Mouse (Mus musculus) layer of hippocampus, postnatal 14 days (tissue): ENCODE measurements around the gene Fblim1. TPM values are rescaled to one million over a fixed set of nuclear protein-coding genes. Genes with fewer than 3 reads are reported as not detected.

Source experiments
- DNase-seq, 2 experiments: peaks; one replicate each; pipeline ENCODE4 v3.0.0; 2021 to 2022; ENCODE audit warnings: low spot score in 2 of 2, mixed read lengths in 1 of 2
- total RNA-seq, 2 experiments: library from RNA; stranded (reverse); gene quantifications; 2 replicates each; pipeline ENCODE4 v1.2.3; 2021

Fblim1 gene
- total RNA-seq, 2 experiments from 2014 or later, result 2.4 TPM

- DNase-seq, result no peak
Observed at GRCm38 (mm10) chr4:141625774-141626550, 20.1 kb upstream of the Fblim1 start.

- no peak for DNase-seq
Observed at GRCm38 (mm10) chr4:141624983-141625773, 19.3 kb upstream of the Fblim1 start.

DNA sequence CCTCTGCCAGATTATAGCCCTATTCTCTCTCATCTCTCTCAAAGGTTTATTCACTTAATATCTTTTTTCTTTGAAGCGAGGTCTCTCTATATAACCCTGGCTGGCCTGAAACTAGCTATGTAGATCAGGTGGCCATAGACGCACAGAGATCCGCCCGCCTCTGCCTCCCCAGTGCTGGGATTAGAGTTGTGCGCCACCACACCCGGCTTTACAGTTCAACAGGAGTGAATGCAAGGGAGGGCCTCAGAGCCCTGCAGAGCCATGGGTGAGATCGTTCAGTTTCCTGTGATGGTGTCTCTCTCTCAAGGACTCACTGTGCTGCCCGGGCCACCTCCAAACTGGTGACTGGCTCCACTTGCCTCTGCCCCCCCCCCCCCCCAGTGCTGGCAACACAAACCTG is 18.2 kb upstream of the Fblim1 start:
- DNase-seq, result no peak

DNA sequence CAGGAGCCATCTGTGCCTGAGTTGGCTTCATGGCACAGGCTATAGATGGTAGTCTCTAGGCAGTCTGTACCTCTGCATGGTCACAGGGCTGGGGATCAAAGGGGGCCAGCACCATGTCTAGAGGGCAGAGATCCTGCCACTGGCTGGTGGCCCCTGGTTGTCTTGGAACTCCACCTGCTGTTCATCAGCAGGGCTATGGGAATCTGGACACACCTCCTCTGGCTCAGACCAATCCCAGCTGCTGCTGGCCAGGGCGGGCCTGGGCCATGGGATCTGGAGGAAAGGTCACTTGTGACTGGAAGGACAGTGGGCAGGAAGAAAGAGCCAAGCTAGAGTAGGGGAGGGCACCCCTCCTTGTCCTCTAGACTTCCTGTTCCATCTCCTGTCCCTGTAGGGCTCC is 17.8 kb upstream of the Fblim1 start, which contains the start of gene Slc25a34:
Gene Slc25a34 (minus strand): TSS at position 156 of the 400 bp plus-strand sequence.
- peak in 1 of 2 experiments; percentile 28 for DNase-seq

DNA sequence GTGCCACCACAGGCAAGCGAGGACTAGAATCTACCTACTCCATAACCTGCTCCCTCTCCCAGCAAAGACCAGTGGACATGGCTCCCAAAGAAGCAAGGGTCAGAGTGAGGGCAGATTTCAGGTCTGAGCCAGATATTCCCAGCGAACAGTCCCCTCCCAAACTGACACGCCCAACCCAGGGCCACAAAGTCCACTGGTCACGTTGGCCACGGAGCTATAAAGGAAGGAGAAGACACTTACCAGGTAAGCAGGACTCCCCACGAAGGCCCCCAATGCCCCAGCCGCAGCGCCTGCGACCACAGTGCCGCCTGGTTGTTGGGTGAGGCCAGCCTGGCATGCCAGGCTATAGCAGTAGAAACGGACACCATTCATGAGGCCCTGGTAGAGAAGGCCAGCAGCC is 17.1 kb upstream of the Fblim1 start:
- DNase-seq, result no peak

DNA sequence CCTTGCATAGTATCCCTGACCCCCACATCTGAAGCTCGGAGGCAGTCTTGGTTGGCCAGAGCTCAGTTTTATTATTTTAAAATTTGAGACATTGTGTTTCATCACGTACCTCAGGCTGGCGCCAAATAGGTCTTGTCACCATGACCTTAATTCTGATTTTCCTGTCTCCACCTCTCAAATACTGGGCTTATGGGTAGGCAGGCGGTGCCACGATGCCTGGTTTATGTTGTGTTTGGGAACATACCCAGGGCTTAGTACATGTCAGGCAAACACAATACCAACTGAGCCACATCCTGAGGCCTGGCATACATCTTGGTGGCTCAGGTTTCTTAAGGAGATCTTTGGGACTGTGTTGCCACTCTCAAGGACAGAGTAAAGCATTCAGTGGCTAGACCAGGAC is 16.7 kb upstream of the Fblim1 start:
- DNase-seq, result no peak

DNA sequence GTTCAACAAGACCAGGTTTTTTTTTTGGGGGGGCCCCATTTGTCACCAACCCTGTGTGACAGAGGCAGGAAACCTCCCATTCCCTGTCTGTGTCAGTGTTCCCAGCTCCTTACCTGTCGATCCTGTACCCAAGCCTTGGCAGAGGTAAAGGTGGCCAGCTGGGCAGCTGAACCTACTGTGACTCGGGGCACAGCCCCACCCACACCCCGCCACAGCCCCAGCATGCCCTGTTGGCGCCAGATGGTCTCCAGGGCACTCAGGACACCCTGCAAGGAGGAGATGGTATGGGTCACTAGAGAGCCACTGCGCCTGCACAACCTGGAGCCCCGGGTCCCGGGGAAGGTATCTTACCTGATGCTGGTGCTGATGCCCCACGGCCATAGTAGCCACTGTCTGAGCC is 16.2 kb upstream of the Fblim1 start:
- DNase-seq, result no peak

- no peak for DNase-seq
Observed at GRCm38 (mm10) chr4:141621297-141621696, 15.4 kb upstream of the Fblim1 start.

GRCm38 (mm10) chr4:141619299-141619883 is 13.5 kb upstream of the Fblim1 start:
- no peak for DNase-seq

GRCm38 (mm10) chr4:141618565-141619243 is 12.8 kb upstream of the Fblim1 start, which contains the start of gene Tmem82:
TSS of gene Tmem82 (minus strand) at chr4:141618633.
- DNase-seq, result peak in 1 of 2 experiments; percentile 45

GRCm38 (mm10) chr4:141617863-141618564 is 12.1 kb upstream of the Fblim1 start:
- no peak for DNase-seq

DNA sequence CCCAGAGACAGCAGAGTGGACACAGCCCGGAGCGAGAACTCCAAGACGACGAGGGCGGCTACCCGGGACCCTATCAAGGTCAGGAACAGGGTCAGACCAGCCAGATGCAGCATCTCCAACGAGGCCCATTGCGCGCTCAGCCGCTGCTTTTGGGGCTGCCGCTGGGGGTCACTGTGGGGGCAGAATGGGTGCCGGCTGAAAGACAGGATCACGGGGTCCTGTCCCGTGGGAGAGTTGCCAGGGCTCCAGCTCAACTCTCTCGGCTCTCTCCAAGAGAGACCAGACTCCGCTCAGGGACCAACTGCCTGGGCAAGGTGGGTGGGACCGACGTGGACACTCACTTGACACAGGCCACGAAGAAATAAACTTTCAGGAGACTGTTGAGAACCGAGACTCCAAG is 11.4 kb upstream of the Fblim1 start:
- DNase-seq, result peak; percentile 43 to 48

GRCm38 (mm10) chr4:141616811-141617210 is 10.9 kb upstream of the Fblim1 start:
- no peak for DNase-seq

- DNase-seq, result no peak
Observed at GRCm38 (mm10) chr4:141614946-141615345, 9.1 kb upstream of the Fblim1 start.

DNA sequence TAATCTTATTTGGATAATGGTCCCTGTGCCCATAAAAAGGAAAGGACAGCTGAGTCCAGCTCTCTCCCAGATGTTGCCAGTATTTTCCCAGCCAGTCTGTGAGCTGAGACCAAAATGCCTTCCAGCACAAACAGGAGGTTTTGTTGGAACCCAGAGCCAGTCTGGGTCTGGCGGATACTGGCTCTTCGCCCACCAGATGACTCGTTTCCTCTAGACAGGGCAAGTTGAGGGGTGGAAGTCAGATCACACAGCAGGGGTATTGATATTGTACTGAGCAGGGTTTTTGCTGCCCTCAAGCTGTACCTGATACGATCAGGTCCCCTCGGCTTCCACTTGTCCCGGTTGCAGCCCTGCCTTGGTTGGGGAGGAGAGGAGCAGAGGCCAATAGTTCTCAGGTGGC is 3.6 kb upstream of the Fblim1 start:
- DNase-seq, result no peak

DNA sequence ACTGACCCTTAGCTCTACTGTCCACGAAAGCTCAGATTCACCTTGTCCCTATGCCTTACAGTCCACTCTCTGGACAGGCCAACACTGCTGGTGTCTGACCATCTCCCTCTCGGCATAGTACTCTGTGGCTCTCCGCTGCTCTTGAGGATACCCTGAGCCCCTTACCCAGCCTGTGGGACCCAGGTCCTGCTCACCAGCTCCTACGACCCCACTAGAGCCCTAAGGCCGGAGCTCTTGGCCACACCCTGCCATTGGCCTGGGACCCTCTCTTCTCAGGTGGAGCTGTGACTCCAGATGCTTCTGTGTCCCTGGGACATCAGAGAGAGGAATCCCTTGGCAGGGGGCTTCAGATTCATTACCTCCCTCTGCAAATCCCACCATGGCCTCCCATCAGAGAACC is 475 bp downstream of the Fblim1 start:
- no peak for DNase-seq

DNA sequence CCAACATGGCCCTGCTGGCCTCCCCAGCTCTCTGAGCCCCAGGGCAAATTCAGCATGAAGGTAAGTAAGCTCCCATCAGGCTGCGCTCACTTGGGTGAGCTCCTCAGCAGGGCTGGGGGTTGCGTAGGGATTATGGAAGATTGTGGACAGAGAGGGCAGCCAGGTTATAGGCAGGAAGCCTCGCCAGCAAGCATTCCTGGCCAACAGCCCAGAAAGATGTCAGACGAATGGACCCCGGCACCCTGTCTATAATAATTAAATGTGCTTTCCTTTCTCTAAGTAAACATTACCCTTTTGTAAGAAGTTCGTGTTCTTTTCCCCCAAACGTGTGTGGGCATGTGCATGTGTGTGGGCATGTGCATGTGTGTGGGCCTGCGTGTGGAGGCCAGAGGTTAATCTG is 1.4 kb downstream of the Fblim1 start:
- no peak for DNase-seq

DNA sequence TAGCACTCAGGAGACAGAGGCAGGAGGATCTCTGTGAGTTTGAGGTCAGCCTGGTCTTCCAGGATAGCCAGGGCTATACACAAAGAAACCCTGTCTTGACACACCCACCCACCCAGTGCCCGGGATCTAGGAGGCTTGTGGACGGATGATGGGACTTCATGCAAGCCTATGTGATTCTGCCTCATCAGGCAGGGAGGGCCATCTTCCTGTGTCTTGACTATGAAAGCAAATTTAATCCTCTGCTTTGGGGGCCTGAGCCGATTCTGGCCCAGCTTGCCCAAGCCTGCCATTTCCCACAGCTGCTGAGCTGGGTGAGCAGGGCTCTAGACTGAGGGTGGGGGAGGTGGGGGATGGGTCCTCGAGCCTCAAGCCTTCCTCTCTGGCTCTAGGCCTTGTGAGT is 2.0 kb downstream of the Fblim1 start:
- DNase-seq, result no peak

DNA sequence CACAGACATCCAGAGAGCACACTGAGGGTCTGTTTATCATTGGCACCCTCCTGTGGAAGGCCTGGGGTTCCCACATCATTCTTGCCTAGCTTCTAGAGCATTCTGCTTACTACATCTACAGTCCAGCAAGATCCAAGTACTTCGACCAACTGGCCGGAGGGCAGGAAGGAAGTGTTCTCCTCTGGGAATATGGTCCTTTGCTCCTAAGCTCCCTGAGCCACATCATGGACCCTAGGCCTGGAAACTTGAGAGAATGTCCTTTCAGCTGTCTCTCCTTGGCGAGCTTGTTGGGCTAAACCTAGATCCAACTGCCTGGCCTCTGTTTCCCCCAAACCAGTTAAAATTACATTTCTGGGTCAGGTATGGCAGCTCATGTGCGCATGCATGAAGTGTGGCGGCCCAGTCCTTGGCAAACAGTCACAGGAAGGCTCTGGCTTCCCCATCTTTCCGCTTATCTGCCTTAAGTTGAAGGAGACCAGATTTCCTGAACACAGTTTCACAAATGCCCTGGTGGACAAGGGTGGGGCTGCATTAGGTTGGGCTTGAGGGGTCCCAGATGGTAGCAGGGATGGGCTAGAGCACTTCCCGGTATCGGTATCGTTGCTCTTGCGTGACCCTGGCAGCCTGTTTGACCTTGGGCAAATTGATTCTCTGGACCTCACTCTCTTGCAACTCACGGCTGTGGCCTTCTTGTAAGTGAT is 3.2 kb downstream of the Fblim1 start:
- DNase-seq, result no peak
